Mouse (Mus musculus): ENCODE measurements at regions not wholly inside any gene's neighbourhood (a gene's known extent, or its start where the extent isn't known, plus 50 kb on each side); places are given as distances from the start of the nearest gene placed in this dataset.

GRCm38 (mm10) chr1:193965278-193965677 is 595.2 kb upstream of the Camk1g start:
- DNase-seq (ENCODE audit: low spot score in 2 of 2), result no peak

- no peak for DNase-seq (ENCODE audit: low spot score in 2 of 2)
Observed at GRCm38 (mm10) chr1:193951936-193952335, 581.8 kb upstream of the Camk1g start.

- DNase-seq (ENCODE audit: low spot score in 2 of 2), result no peak
Observed at GRCm38 (mm10) chr1:193949817-193950216, 579.7 kb upstream of the Camk1g start.

DNA sequence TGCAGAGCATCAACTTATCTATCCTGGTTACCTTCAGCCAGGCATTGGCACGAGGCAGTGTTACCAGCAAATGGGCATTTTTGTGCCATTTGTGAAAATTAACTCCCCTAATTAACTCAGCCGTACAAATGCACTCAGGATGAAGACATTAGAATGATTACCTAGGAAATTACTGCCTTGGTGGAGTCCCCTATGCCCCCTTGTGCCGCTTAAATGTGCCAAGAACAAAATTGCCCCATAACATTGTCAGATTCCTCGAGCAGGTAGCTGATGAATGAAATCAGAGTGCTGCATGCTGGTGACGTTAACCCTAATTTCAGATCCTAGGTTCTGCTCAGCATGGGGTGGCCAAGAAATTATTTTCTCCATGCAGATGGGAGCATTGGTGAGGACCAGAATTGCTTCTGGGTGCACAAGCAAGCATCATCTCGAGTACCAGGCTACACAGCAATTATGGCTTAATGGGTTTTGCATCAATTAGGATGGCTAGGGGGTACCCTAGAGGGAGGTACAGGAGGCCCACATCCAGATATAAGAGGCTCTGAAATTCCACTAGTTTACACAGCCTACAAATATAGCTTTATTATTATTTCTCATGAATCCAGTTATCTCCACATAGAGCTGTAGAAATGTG is 577.0 kb upstream of the Camk1g start:
- no peak for DNase-seq (ENCODE audit: low spot score in 2 of 2)

DNA sequence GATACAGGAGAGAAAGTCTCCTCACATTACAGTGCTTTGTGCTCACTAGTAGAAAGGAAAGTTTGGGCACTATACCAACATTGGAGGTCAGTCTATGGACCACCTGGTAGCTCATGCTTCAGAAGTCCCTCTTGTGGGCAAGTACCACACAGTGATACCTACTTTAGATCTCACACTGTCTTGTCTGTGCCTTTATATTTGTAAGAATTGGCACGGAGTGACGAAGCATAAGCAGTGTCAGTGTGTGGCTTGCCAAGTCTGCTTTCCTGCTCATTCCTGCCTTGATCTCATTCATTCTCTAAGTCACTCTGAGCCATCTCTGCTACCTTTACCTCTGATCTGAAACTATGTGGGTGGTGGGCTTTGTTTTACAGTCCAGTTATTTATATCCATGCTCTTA is 565.9 kb upstream of the Camk1g start:
- no peak for DNase-seq (ENCODE audit: low spot score in 2 of 2)

DNA sequence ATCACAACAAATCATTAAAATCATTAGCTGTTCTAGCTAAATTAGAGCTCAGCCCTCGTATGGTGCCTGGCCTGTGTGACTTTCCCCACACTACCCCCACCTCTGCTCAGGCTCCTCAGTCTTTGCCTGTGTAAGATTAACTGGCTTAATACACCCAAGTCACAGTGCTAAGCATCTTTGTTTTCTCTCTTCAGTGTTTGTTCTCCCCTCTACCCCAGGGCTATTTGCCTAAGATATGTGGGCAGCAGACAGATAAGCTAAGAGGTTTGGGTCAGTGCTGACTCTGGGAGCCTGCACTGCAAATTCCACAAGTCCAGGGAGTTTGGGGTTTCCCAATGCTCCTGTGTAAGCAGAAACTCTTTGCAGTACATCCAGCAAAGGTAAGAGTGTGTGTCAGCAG is 564.2 kb upstream of the Camk1g start:
- DNase-seq (ENCODE audit: low spot score in 2 of 2), result no peak

DNA sequence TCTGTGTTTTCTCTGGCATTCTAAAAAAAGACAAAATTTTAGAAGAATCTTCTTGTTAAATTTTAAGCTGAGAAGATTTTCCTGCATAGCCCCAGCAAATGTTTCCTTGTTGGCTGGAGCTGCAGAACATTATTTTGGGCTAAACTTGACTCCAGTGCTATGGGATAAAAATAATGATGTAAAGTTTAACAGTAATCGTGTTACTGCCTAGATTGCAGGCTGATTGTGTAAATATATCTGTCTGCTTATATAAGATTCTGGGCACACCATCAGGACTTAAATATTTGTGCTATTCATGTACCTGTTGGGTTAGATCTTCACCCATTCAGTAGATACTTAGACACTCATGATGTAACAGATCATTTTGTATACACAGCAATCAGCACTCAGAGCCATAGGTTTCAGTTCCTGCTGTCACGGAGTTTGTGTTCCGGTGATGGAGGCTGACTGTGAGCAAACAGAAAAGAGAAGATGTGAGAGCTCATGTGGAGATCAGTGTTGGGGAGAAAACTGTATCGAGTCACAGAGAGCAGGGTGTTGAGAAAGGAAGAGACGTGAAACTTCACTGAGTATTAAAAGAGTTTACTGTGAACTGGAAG is 561.1 kb upstream of the Camk1g start:
- no peak for DNase-seq (ENCODE audit: low spot score in 2 of 2)

GRCm38 (mm10) chr1:193928607-193929006 is 558.5 kb upstream of the Camk1g start:
- DNase-seq (ENCODE audit: low spot score in 2 of 2), result no peak

DNA sequence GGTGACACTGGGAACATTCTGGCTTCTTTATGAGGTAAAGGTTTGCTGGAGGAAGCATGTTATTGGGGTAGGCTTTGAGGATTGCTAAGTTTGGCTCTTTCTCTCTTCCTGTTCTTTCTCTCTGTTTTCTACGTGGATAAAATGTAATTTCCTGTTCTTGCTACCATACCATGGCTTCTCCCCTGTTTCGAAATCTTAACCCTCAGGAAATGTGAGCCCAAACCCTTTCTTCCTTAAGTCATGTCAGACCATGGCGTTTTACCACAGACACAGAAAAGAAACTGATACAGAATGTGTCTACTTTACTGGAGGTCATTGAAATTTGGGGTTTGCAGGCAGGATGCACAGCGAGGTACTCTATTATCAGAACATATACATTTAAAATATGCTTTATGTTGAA is 552.7 kb upstream of the Camk1g start:
- DNase-seq (ENCODE audit: low spot score in 2 of 2), result no peak

GRCm38 (mm10) chr1:193919243-193919642 is 549.1 kb upstream of the Camk1g start:
- DNase-seq (ENCODE audit: low spot score in 2 of 2), result no peak

DNA sequence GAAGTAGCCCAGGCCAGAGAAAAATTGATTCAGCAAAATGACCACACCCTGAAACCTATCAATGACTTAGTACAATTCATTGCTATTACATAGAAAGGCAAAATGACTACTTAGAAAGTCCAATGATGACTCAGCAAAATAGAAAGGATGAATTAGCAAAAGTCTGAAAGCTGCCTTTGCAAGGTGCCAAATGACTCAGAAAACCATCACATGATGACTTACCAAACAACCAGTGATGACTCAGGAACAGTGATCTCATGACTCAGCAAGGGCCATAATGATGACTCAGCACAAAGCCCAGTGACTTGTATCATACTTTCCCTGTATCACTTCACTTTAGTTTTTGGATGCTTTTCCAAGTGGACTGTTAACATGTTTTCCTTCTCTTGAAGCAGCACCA is 535.6 kb upstream of the Camk1g start:
- DNase-seq (ENCODE audit: low spot score in 2 of 2), result no peak

- DNase-seq (ENCODE audit: low spot score in 2 of 2), result no peak
Observed at GRCm38 (mm10) chr1:193894072-193894471, 524.0 kb upstream of the Camk1g start.

DNA sequence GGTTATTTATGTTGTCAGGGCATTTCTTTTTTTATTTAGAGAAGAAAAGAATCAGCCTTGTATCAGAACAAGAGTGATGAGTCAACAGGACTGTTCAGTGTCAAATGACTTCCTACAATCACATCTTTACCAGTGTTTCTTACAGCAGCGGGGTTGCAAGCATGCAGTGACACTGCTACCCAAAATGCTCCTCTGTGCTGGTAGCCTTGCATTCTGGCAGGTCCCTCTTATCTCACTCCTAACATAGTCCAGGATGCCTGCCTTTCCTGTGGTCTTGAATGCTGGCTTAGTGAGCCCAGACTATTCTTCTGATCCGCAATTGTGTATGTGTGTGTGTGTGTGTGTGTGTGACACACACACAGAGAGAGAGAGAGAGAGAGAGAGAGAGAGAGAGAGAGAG is 506.4 kb upstream of the Camk1g start:
- DNase-seq (ENCODE audit: low spot score in 2 of 2), result no peak

DNA sequence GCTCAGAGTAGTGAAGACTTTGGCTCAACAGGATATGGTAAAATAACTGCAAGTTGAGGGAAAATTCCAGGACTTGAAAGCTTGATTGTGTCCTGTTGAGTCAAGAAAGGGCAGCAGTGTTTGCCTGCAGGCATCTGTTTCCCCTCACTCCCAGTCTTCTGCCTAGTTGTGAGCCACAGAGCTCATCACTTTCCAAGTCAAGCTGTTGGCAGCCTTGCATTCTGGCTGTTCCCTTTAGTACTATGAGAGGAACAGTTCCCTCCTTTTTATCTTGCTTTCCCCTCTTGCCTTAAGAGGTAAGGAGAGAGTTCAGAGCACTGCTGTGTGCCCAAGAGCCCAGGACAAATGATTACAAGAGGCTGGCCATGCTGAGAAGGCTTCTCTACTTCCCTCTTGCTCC is 506.0 kb upstream of the Camk1g start:
- no peak for DNase-seq (ENCODE audit: low spot score in 2 of 2)

- DNase-seq (ENCODE audit: low spot score in 2 of 2), result no peak
Observed at GRCm38 (mm10) chr1:193875287-193875686, 505.2 kb upstream of the Camk1g start.

- DNase-seq (ENCODE audit: low spot score in 2 of 2), result no peak
Observed at GRCm38 (mm10) chr1:193870731-193871130, 500.6 kb upstream of the Camk1g start.

- no peak for DNase-seq (ENCODE audit: low spot score in 2 of 2)
Observed at GRCm38 (mm10) chr1:193868639-193869320, 498.7 kb upstream of the Camk1g start.

- DNase-seq (ENCODE audit: low spot score in 2 of 2), result no peak
Observed at GRCm38 (mm10) chr1:193860767-193861299, 490.7 kb upstream of the Camk1g start.

DNA sequence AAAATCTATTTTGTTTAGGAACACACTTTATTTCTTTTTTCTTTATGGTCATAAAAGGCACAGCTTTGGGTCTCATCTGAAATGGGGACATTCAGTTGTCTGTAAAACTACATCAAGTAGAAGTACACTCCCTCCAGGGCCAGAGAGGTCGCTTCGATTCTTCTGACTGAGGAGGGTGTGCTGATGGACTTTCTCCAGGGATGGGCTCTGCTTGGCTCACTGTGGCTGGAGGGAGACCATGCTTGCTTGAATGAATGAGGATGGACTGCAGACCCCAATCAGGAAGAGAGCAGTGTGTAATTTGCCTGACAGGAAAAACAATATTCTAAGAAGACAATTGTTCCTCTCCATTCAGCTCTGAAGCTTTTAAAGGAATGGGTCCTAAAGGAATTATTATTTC is 490.3 kb upstream of the Camk1g start:
- no peak for DNase-seq (ENCODE audit: low spot score in 2 of 2)

DNA sequence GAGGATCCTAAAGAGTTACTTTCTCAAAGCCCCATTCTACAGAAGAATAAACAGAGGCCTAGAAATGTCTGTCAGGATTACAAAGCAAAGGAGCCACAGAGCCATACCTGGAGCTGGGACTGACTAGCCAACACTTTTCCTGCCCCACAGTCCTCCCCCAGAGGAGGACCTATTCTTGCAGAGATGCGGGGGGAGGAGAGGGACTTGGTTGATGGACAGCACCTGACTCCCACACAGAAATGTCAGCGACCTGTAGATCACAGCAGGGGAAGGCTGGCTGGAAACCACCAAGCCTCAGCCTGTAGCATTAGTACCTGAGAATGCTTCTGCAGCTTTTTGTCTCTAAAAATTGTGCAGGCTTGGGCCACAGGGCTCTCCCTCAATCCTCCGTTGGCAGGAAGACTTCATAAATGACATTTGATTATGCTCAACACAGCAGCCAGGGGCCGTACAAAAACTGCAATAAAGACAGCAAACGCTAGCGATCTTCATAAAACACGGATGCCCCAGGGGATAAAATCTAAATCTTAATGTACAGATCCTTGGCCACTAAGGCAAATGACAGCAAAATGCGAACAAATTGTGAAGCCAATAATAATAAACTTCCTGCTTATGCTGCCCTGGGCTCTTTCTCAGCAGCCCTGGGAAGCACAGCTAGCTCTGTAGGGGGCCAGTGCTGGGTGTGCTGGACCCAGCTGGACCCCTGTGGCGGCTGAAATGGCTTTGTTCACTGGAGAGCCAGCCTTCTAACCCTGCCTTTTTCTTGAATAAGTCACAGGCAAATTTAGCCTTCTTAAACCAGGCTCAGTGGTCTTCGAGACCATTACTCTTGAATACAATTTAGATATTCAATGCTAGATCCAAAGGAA is 489.4 kb upstream of the Camk1g start:
- DNase-seq (ENCODE audit: low spot score in 2 of 2), result no peak

- DNase-seq (ENCODE audit: low spot score in 2 of 2), result no peak
Observed at GRCm38 (mm10) chr1:193847922-193848321, 477.8 kb upstream of the Camk1g start.

GRCm38 (mm10) chr1:193844868-193845267 is 474.8 kb upstream of the Camk1g start:
- no peak for DNase-seq (ENCODE audit: low spot score in 2 of 2)
